Mouse (Mus musculus) lung, postnatal 0 days (tissue): ENCODE measurements around the gene Ninl.

Experiments
- CTCF ChIP-seq: IDR thresholded peaks from 2 replicates; pipeline ENCODE4 v1.5.1; 2016; ENCODE audit warnings: antibody characterized with exemption, mild to moderate bottlenecking
- EP300 ChIP-seq: IDR thresholded peaks from 2 replicates; pipeline ENCODE4 v1.6.1; 2016; ENCODE audit warnings: antibody characterized with exemption, mild to moderate bottlenecking, control low read depth

GRCm38 (mm10) chr2:150927038-150927720 is 112.0 kb downstream of the Ninl start:
- no peak for TF ChIP-seq CTCF
- TF ChIP-seq EP300, result no peak
